In genomic region chr2:32534733-32535471, GRCm38 (mm10) we compare ENCODE assay signal across 8 mouse cellular contexts. TPM values are rescaled to one million over a fixed set of nuclear protein-coding genes. Genes with fewer than 3 reads are reported as not detected.
A peak's percentile ranks its signal among the peaks of the same experiment; 100 is the strongest.
DNase-seq lines count a peak whose midpoint lies in the region; ATAC-seq lines count a peak whose summit lies in the region.

Gene Fam102a, plus strand, starts transcription at chr2:32535332.

- peaks cover 42% of the 10 kb centered on the region for H3K4me1 ChIP-seq in intestine, embryonic 14.5 days (replicated peaks; ENCODE audit: control insufficient read depth, insufficient read depth, low read length)

- H3K27ac ChIP-seq in intestine, embryonic 14.5 days (ENCODE audit: low read depth), result peak within 1 kb of the TSS; percentile 95

- no peaks in the 10 kb centered on the region for H3K36me3 ChIP-seq in intestine, embryonic 14.5 days (ENCODE audit: control insufficient read depth, insufficient read depth, low read length)

- peak within 1 kb of the TSS; percentile 81 for H3K4me3 ChIP-seq in intestine, embryonic 14.5 days (ENCODE audit: low read depth, low read length)

- intact Hi-C loops in gastrocnemius, postnatal 14 days (cut with DNase I; ENCODE audit: low total_unique reads), result no loop called here
- intact Hi-C loops in left cerebral cortex, postnatal 14 days (cut with DNase I), result no loop called here

- H3K27me3 ChIP-seq in intestine, embryonic 14.5 days (replicated peaks; ENCODE audit: control insufficient read depth, insufficient read depth, low read length), result no peaks in the 10 kb centered on the region

- H3K9me3 ChIP-seq in intestine, embryonic 14.5 days (ENCODE audit: control insufficient read depth, low read length), result no peaks in the 10 kb centered on the region

- peak within 1 kb of the TSS; percentile 86 for H3K9ac ChIP-seq in intestine, embryonic 14.5 days (ENCODE audit: low read length)

- peak; percentile 97 for DNase-seq in adipocyte (ENCODE audit: low spot score)
- peak; percentile 98 for DNase-seq in embryo, embryonic 10 days (ENCODE audit: low spot score)
- DNase-seq in gastrocnemius, postnatal 14 days, result peak; percentile 100
- DNase-seq in intestine, embryonic 14.5 days (ENCODE audit: low spot score), result peak; percentile 97
- DNase-seq in left cerebral cortex, postnatal 14 days (ENCODE audit: low spot score in 2 of 2), result peak; percentile 99
- peak; percentile 97 for DNase-seq in mesoderm, embryonic 11.5 days (ENCODE audit: low read depth, low spot score)
- DNase-seq in right cerebral cortex, postnatal 36 days (ENCODE audit: low spot score in 2 of 2), result peak; percentile 98
- DNase-seq in yolk sac, embryonic 10.5 days (ENCODE audit: low spot score), result peak; percentile 99

- under 1% methylated on average over 67 of the region's 67 CpGs for WGBS in intestine, embryonic 14.5 days

- peak within 1 kb of the TSS; percentile 79 for H3K4me2 ChIP-seq in intestine, embryonic 14.5 days (ENCODE audit: low read length)

- ATAC-seq in intestine, embryonic 14.5 days (replicated peaks; ENCODE audit: low FRiP score, low TSS enrichment, low read depth), result peak; percentile 95

RNA-seq across cellular contexts. Expression of gene Fam102a, which starts in this region (rescaled TPM):
- 1 to 10 TPM; 3.5 to 4.2 TPM for total RNA-seq in gastrocnemius, postnatal 14 days (2021)
- 10.3 and 11.4 TPM in 2 replicates for polyA plus RNA-seq in intestine, embryonic 14.5 days (2014; fragmentation: Nextera tagmentation; extraction: Ambion mirVana)
- total RNA-seq in left cerebral cortex, postnatal 14 days (2021), result 10 to 100 TPM; 35.2 to 44.4 TPM

Comparison
In these comparisons a context has a peak if more than half of its experiments do, and no peak if none do; other contexts are left out.
1. Peak in every context shown above with its lines: DNase-seq, ATAC-seq, H3K4me3 ChIP-seq and H3K27ac ChIP-seq.
2. RNA of gene Fam102a (total RNA-seq): 35.2 to 44.4 TPM in left cerebral cortex, postnatal 14 days; 3.5 to 4.2 TPM in gastrocnemius, postnatal 14 days; every median in the first group is over 4 times any median in the second.